Mouse (Mus musculus): ENCODE measurements around the gene Hmgb2. TPM values are rescaled to one million over a fixed set of nuclear protein-coding genes. Genes with fewer than 3 reads are reported as not detected.
"Not testable (repeated sequence)": the region's sequence is repeated elsewhere in the genome, so short reads cannot be mapped to it uniquely, and the experiment has no call there.

The Hmgb2 gene
- 10 to 100 TPM; 79.0 to 96.4 TPM for total RNA-seq (2021)
- long read RNA-seq, experiment 1, transcript Hmgb2-201 (5 exons, 2,628 nt), result major isoform, 90 of 128 reads
- long read RNA-seq, experiment 1, partial matches to known transcripts, result 9 of 128 reads
- long read RNA-seq, experiment 1, other reads (novel, unspliced or antisense), result 29 of 128 reads
- long read RNA-seq, experiment 2, transcript Hmgb2-201 (5 exons, 2,628 nt), result major isoform, 76 of 95 reads
- long read RNA-seq, experiment 2, partial matches to known transcripts, result 5 of 95 reads
- long read RNA-seq, experiment 2, other reads (novel, unspliced or antisense), result 14 of 95 reads

- DNase-seq, result peak; percentile 100
Observed at GRCm38 (mm10) chr8:57511316-57512118, at the start of gene Hmgb2. Gene Hmgb2 (plus strand): TSS chr8:57511907.

- DNase-seq, result no peak
Observed at GRCm38 (mm10) chr8:57462839-57463238, 48.9 kb upstream of the Hmgb2 start.

- DNase-seq, result no peak
Observed at GRCm38 (mm10) chr8:57463757-57464156, 48.0 kb upstream of the Hmgb2 start.

- peak; percentile 83 for DNase-seq
Observed at GRCm38 (mm10) chr8:57468624-57469023, 43.1 kb upstream of the Hmgb2 start.

GRCm38 (mm10) chr8:57470863-57471262, 40.8 kb upstream of the Hmgb2 start:
- DNase-seq, result no peak

GRCm38 (mm10) chr8:57473751-57474150, 38.0 kb upstream of the Hmgb2 start:
- no peak for DNase-seq

- DNase-seq, result no peak
Observed at GRCm38 (mm10) chr8:57478406-57478805, 33.3 kb upstream of the Hmgb2 start.

- no peak for DNase-seq
Observed at GRCm38 (mm10) chr8:57479700-57480099, 32.0 kb upstream of the Hmgb2 start.

- no peak for DNase-seq
Observed at GRCm38 (mm10) chr8:57480606-57481005, 31.1 kb upstream of the Hmgb2 start.

GRCm38 (mm10) chr8:57486491-57487440, 24.9 kb upstream of the Hmgb2 start:
- DNase-seq, result peak; percentile 65

- DNase-seq, result peak; percentile 99
Observed at GRCm38 (mm10) chr8:57487441-57488155, 24.1 kb upstream of the Hmgb2 start, which contains the start of gene Sap30. Gene Sap30 (minus strand): TSS chr8:57487860.

GRCm38 (mm10) chr8:57488312-57488765, 23.4 kb upstream of the Hmgb2 start:
- peak; percentile 71 for DNase-seq

- no peak for DNase-seq
Observed at GRCm38 (mm10) chr8:57489366-57489765, 22.3 kb upstream of the Hmgb2 start.

- DNase-seq, result no peak
Observed at GRCm38 (mm10) chr8:57489896-57490295, 21.8 kb upstream of the Hmgb2 start.

- no peak for DNase-seq
Observed at GRCm38 (mm10) chr8:57491873-57492272, 19.8 kb upstream of the Hmgb2 start.

GRCm38 (mm10) chr8:57498494-57498846, 13.2 kb upstream of the Hmgb2 start:
- DNase-seq, result no peak

GRCm38 (mm10) chr8:57498847-57499511, 12.7 kb upstream of the Hmgb2 start:
- DNase-seq, result peak; percentile 80

- DNase-seq, result peak; percentile 80
Observed at GRCm38 (mm10) chr8:57503641-57504040, 8.1 kb upstream of the Hmgb2 start.

GRCm38 (mm10) chr8:57505500-57505899, 6.2 kb upstream of the Hmgb2 start:
- DNase-seq, result not testable (repeated sequence)

- DNase-seq, result no peak
Observed at GRCm38 (mm10) chr8:57507556-57508063, 4.1 kb upstream of the Hmgb2 start.

GRCm38 (mm10) chr8:57508657-57509056, 3.0 kb upstream of the Hmgb2 start:
- DNase-seq, result no peak

All from adrenal gland, postnatal 10 days (tissue).